Mouse (Mus musculus) intestine, postnatal 0 days (tissue): ENCODE data around the gene Pim1. TPM values are rescaled to one million over a fixed set of nuclear protein-coding genes. Genes with fewer than 3 reads are reported as not detected.

Experiments
- ATAC-seq: fragments of 200-750 bp; cut with Nextera tagmentation; 2 replicates; pipeline ENCODE4 v1.8.0; 2017; ENCODE audit warnings: mild to moderate bottlenecking, moderate TSS enrichment, moderate library complexity
- H3K27ac ChIP-seq: fragments of 300-500 bp; sonication (generic); 2 replicates; pipeline ENCODE4 v1.5.1; 2014; ENCODE audit warnings: mild to moderate bottlenecking, low read depth, low read length, moderate library complexity
- H3K27me3 ChIP-seq: fragments of 300-500 bp; sonication (generic); replicated peaks from 2 replicates; pipeline ENCODE4 v1.6.1; 2014; ENCODE audit warnings: low read length, mixed read lengths; ENCODE audit not compliant: control insufficient read depth, insufficient read depth
- H3K36me3 ChIP-seq: fragments of 300-500 bp; sonication (generic); 2 replicates; pipeline ENCODE4 v1.6.1; 2014; ENCODE audit warnings: mild to moderate bottlenecking, moderate library complexity; ENCODE audit not compliant: control insufficient read depth, insufficient read depth
- H3K4me1 ChIP-seq: fragments of 300-500 bp; sonication (generic); replicated peaks from 2 replicates; pipeline ENCODE4 v1.6.1; 2014; ENCODE audit warnings: antibody characterized with exemption, low read length, mixed read lengths; ENCODE audit not compliant: control insufficient read depth, insufficient read depth
- H3K4me2 ChIP-seq: fragments of 300-500 bp; sonication (generic); replicated peaks from 2 replicates; pipeline ENCODE4 v1.6.1; 2014; ENCODE audit warnings: low read depth, mild to moderate bottlenecking, moderate library complexity
- H3K4me3 ChIP-seq: fragments of 300-500 bp; sonication (generic); 2 replicates; pipeline ENCODE4 v1.5.1; 2014; ENCODE audit warnings: low read depth, low read length
- H3K9ac ChIP-seq: fragments of 300-500 bp; sonication (generic); 2 replicates; pipeline ENCODE4 v1.6.1; 2014; ENCODE audit warnings: mild to moderate bottlenecking, low read depth, low read length
- H3K9me3 ChIP-seq: fragments of 300-500 bp; sonication (generic); 2 replicates; pipeline ENCODE4 v1.6.1; 2016; ENCODE audit warnings: mixed run types; ENCODE audit not compliant: control insufficient read depth
- CTCF ChIP-seq: sonication (generic); IDR thresholded peaks from 2 replicates; pipeline ENCODE4 v1.5.1; 2016; ENCODE audit warnings: low read depth, mild to moderate bottlenecking, control low read depth, antibody characterized with exemption, moderate library complexity
- WGBS: fragments of 180-500 bp; shearing (Covaris S2); extraction: QIAGEN DNeasy Blood & Tissue Kit; methylation state at CpG from one replicate; pipeline ENCODE4 v1.1.7; 2014; 5-methylcytosine and 5-hydroxymethylcytosine counted together
- polyA plus RNA-seq: library from polyadenylated mRNA; unstranded; fragments of >200 nt; fragmentation: Nextera tagmentation; extraction: Ambion mirVana; gene quantifications from 2 replicates; pipeline ENCODE4 v1.2.1, GENCODE M21; 2015

Gene Pim1
- polyA plus RNA-seq, 1 experiment from 2014 or later: 16.8 TPM

DNA sequence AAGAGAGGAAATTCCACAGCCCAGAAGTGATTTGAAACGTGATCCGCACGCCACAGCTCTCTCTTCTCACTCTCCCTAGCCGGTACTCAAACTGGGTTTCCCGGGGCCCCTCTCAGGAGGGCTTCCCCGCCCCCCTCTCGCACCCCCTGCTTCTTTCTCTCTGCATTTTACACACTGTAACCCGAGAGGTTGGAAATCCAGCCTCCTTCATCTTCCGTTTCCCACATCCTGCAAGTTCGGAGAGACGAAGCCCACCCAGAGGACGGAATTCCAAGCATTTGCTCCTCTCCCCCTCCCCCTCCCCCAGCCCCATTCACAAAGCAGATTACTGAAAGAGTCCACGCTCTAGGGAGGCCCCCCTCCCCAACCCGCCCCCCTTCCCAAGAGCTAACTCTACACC, 26.5 kb upstream of the Pim1 start:
- ATAC-seq: peak; percentile 42
- H3K4me3 ChIP-seq: peak overlapping the region; percentile 16; the same call in 1 of the 2 replicates
- whole genome bisulfite sequencing: 11% methylated on average over 14 of the region's 14 CpGs
- no peak overlapping the region for H3K9ac ChIP-seq
- H3K9me3 ChIP-seq: no peaks in the 10 kb centered on the region
- H3K27me3 ChIP-seq: 0 out of 2 replicates have a peak, but pooled peaks cover 3% of the 10 kb centered on the region
- no peaks in the 10 kb centered on the region for H3K4me1 ChIP-seq
- peak overlapping the region; percentile 48 for H3K4me2 ChIP-seq
- no peak for TF ChIP-seq CTCF
- H3K36me3 ChIP-seq: no peaks in the 10 kb centered on the region
- H3K27ac ChIP-seq: peak overlapping the region; percentile 64

DNA sequence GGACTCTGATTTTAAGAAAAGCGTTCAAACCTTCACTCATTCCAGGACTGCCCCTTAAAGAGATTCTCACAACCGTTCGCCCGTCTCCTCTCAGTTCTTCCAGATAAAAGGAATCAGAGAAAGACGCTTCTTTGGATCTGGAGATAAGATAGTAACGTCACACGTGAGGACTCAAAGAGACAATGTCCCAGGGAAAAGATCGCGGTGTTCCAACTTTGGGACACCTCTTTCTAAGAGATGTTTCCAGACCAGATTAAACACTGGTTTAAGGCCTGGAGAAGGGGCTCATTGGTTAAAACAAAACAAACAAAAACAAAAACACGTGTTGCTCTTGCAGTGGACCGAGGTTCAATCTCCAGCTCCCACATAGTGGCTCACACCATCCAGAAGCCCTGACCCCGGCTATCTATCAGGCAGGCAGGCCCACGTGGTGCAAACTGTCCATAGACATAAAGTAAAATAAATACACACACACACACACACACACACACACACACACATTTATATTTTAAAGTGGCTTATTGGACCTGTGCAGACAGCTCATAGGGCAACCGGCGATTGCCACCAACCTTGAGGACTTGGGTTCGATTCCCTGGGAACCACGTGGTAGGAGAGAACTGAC, 25.9 kb upstream of the Pim1 start:
- 32% methylated on average over 17 of the region's 17 CpGs for WGBS
- H3K4me3 ChIP-seq: peak overlapping the region; percentile 16; the same call in 1 of the 2 replicates
- 0 out of 2 replicates have a peak, but pooled peaks cover 3% of the 10 kb centered on the region for H3K27me3 ChIP-seq
- no peak for TF ChIP-seq CTCF
- H3K9ac ChIP-seq: no peak overlapping the region
- H3K9me3 ChIP-seq: no peaks in the 10 kb centered on the region
- no peaks in the 10 kb centered on the region for H3K36me3 ChIP-seq
- peak overlapping the region; percentile 64 for H3K27ac ChIP-seq
- no peaks in the 10 kb centered on the region for H3K4me1 ChIP-seq
- ATAC-seq: no peak
- H3K4me2 ChIP-seq: peak overlapping the region; percentile 48

DNA sequence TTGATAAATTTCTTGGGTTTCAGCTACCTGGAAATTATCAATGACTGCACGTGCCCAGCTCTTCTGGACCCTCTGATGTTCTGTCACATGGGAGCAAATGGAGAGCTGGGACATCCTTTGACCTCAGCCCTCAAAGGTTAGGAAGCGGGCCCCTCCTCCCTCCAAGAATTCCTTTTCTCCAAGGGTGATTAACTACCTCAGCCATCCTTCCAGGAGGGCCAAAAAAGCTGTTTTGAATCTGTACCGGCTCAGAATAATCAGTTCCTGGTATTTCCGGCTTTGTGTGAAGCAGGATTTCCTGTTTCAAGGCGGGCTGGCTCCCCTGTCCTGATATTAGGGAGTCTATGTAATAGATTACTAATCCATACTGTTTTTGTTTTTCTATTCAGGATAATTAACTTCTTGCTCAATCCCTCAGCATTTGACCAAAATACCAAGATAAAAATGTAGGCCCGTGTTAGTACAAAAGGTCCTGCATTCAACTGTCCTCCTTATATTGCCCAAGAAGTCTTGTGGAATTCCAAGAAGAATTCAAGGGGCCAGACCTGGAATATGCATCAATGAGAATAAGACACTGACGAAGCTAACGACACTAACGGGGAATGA, 25.0 kb upstream of the Pim1 start:
- no peak overlapping the region for H3K4me2 ChIP-seq
- no peak overlapping the region for H3K9ac ChIP-seq
- no peaks in the 10 kb centered on the region for H3K36me3 ChIP-seq
- no peak for ATAC-seq
- no peaks in the 10 kb centered on the region for H3K9me3 ChIP-seq
- H3K4me3 ChIP-seq: no peak overlapping the region
- TF ChIP-seq CTCF: no peak
- H3K4me1 ChIP-seq: no peaks in the 10 kb centered on the region
- WGBS: 60% methylated on average over 9 of the region's 9 CpGs
- 0 out of 2 replicates have a peak, but pooled peaks cover 3% of the 10 kb centered on the region for H3K27me3 ChIP-seq
- H3K27ac ChIP-seq: no peak overlapping the region

DNA sequence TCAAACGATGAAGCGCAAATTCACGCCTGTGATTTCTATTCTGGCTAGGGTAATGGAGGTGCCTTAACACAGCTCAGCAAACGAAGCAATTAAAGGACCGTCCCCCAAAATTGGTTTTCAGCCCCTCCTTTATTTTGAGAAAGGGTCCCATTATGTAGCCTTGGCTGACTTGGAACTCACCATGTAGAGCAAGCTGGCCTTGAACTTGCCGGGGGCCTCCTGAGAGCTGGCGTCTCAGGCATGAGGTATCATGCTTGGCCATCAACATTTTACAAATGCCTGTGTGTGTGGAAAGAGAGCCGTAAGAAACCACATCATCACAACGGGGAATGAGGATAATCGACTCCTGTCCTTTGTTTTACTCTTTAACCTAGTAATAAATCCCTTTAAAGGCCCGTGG, 23.5 kb upstream of the Pim1 start:
- H3K4me1 ChIP-seq: no peaks in the 10 kb centered on the region
- no peak for ATAC-seq
- no peak overlapping the region for H3K27ac ChIP-seq
- no peak overlapping the region for H3K9ac ChIP-seq
- no peak for TF ChIP-seq CTCF
- no peak overlapping the region for H3K4me2 ChIP-seq
- H3K36me3 ChIP-seq: no peaks in the 10 kb centered on the region
- H3K27me3 ChIP-seq: 0 out of 2 replicates have a peak, but pooled peaks cover 3% of the 10 kb centered on the region
- 39% methylated on average over 11 of the region's 11 CpGs for WGBS
- no peaks in the 10 kb centered on the region; the same call in 1 of the 2 replicates for H3K9me3 ChIP-seq
- H3K4me3 ChIP-seq: no peak overlapping the region

DNA sequence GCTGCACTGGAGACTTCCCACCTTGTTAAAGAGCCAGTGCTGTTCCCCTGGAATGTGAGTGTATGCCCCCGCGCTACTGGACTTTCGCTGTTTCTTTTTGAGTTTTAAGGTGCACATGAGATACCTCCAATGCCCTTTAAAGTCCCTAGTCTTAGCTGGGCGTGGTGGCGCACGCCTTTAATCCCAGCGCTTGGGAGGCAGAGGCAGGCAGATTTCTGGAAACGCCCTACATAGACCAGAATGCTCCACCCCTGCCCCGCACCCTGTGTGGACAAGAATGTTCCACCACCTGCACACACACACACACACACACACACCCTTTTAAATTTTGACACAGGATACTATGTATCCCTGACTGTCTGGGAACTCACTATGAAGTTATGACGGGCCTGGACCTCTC, 17.1 kb upstream of the Pim1 start:
- H3K4me3 ChIP-seq: no peak overlapping the region
- no peaks in the 10 kb centered on the region; the same call in 1 of the 2 replicates for H3K9me3 ChIP-seq
- ATAC-seq: no peak
- no peak overlapping the region for H3K4me2 ChIP-seq
- no peak overlapping the region for H3K9ac ChIP-seq
- TF ChIP-seq CTCF: no peak
- H3K36me3 ChIP-seq: no peaks in the 10 kb centered on the region
- no peak overlapping the region for H3K27ac ChIP-seq
- no peaks in the 10 kb centered on the region for H3K27me3 ChIP-seq
- 94% methylated on average over 10 of the region's 10 CpGs for WGBS
- no peaks in the 10 kb centered on the region for H3K4me1 ChIP-seq

DNA sequence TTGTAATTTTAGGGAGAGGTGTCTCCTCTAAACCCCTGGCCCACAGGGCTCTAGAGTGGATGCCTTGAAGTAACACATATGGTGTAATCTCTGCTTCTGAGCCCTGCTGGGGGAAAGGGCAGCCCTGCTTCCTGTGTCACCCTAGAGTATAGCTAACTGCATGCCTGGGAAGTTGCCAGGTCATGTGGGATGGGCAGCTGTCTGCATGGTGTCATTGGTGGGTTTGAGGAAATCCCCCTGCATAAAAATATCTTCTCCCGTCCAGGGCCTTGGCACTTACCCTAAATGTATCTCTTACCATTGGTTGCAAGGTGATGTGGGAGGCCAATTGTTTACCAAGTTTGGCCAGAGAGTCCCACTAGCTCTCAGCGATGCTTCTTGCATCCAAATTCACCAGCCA, 16.5 kb upstream of the Pim1 start:
- H3K4me1 ChIP-seq: no peaks in the 10 kb centered on the region
- no peak overlapping the region for H3K4me3 ChIP-seq
- H3K27ac ChIP-seq: no peak overlapping the region
- WGBS: 69% methylated on average over 2 of the region's 2 CpGs
- no peak overlapping the region for H3K4me2 ChIP-seq
- H3K27me3 ChIP-seq: no peaks in the 10 kb centered on the region
- ATAC-seq: no peak
- H3K36me3 ChIP-seq: no peaks in the 10 kb centered on the region
- no peak overlapping the region for H3K9ac ChIP-seq
- TF ChIP-seq CTCF: no peak
- no peaks in the 10 kb centered on the region; the same call in 1 of the 2 replicates for H3K9me3 ChIP-seq
